Mouse (Mus musculus): Measurements from ENCODE around the gene Tinagl1. TPM values are rescaled to one million over a fixed set of nuclear protein-coding genes. Genes with fewer than 3 reads are reported as not detected.

The Tinagl1 gene
- polyA plus RNA-seq, 1 experiment from 2014 or later = 13.8 TPM

DNA sequence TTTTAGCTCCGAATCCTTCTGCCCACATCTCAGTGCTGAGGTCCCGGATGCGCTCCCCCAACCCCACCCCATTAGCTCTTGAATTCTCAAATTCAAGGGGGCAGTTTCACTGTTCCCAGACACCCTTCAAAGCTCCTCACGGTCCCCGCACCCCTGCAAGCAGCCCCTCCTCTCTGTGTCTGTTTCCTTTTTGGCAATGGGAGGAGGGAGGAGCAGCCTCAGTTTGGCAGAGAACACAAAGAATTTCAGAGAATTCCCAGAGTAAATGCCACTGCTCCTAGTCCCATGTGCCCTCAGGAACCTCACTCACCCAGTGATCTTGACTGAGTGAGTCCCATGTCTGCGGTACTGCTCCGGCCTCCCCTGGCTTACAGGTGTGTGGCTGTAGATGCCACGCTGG lies 8.3 kb downstream of the Tinagl1 start:
- no peak for ATAC-seq (ENCODE audit: insufficient number of reproducible peaks, insufficient read depth, low FRiP score, low TSS enrichment, low read depth)
- Histone ChIP-seq H3K9ac (peak overlapping the region; percentile 0; the same call in 1 of the 2 replicates), H3K4me2 (peak overlapping the region; percentile 4), H3K4me1 (peaks cover 59% of the 10 kb centered on the region), H3K27ac (peak overlapping the region; percentile 62; the same call in 1 of the 2 replicates), H3K9me3 (no peaks in the 10 kb centered on the region), H3K36me3 (no peaks in the 10 kb centered on the region), H3K27me3 (peaks cover 30% of the 10 kb centered on the region), H3K4me3 (no peak overlapping the region)
- whole genome bisulfite sequencing = 60% methylated on average over 8 of the region's 8 CpGs

DNA sequence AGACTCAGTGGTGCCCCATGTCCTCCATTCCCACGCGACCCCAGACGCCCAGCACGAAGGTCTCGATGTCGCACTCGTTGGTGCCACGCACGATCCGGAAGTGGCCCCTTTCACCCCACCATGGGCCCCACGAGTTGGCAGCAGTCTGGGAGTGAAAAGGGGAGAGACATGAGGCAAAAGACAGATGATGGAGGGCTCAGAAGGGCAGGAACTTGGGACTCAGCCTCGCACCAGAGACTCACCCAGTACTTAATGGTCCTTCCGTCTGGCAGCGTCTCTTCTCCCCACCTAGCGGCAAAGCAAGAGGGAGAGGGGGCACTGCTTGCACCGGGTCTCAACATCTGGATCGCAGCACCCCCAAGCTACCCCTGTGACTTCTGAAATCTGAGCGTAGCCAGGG lies 8.9 kb downstream of the Tinagl1 start:
- H3K4me2 ChIP-seq = peak overlapping the region; percentile 4; the same call in 1 of the 2 replicates
- no peak for ATAC-seq (ENCODE audit: insufficient number of reproducible peaks, insufficient read depth, low FRiP score, low TSS enrichment, low read depth)
- H3K4me1 ChIP-seq = peaks cover 55% of the 10 kb centered on the region
- peaks cover 35% of the 10 kb centered on the region for H3K27me3 ChIP-seq
- peak overlapping the region; percentile 0; the same call in 1 of the 2 replicates for H3K9ac ChIP-seq
- WGBS = 64% methylated on average over 17 of the region's 18 CpGs
- H3K27ac ChIP-seq = peak overlapping the region; percentile 28; the same call in 1 of the 2 replicates
- H3K9me3 ChIP-seq = no peaks in the 10 kb centered on the region
- H3K4me3 ChIP-seq = no peak overlapping the region
- no peaks in the 10 kb centered on the region for H3K36me3 ChIP-seq

DNA sequence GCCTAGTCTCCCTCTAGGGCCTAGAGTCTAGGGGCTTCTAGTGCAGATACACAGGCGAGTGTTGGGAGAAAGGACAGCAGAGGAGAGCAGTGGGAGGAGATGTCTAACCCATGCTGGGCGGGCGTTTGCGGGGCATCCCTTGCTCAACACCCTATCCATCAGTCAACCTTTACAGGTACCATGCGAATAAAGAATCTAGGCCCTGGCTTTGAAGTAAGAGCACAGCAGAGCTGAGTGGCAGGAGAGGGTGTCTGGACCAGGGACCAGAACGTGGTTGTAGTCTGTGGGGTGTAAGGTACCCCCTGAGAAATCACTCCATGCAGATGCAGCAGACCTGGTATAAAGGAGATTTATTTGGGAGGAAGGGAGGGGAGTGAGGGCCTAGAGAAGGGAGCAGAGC lies 10.8 kb downstream of the Tinagl1 start:
- WGBS = 73% methylated on average over 6 of the region's 6 CpGs
- Histone ChIP-seq H3K4me1 (peaks cover 55% of the 10 kb centered on the region), H3K27ac (no peak overlapping the region), H3K27me3 (peaks cover 38% of the 10 kb centered on the region), H3K4me3 (no peak overlapping the region), H3K4me2 (no peak overlapping the region), H3K9ac (no peak overlapping the region), H3K36me3 (no peaks in the 10 kb centered on the region), H3K9me3 (no peaks in the 10 kb centered on the region)
- no peak for ATAC-seq (ENCODE audit: insufficient number of reproducible peaks, insufficient read depth, low FRiP score, low TSS enrichment, low read depth)

DNA sequence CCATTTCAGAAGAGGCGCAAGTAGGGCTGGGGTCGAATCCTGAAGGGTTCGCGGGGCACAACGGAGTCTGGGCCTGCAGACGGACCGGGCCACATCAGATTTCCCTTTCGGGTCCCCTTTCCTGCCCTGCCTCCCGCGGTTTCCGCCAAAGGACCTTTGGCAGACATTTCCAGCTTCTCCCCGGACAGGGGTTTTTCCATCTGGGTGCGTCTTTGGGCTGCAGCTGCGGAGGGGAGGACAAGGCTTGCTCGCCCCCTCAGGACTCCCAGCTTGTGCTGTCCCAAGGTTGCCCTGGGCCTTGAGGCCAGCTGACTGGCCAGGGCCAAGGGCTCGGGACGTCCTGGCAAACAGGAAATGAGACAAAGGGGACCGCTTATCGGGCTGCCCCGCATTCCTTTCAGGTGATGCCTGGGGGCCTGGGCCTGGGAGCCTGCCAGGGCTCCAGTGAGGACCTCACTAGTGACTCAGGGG lies 11.5 kb downstream of the Tinagl1 start:
- Histone ChIP-seq H3K4me3 (peak overlapping the region; percentile 19), H3K27me3 (peaks cover 38% of the 10 kb centered on the region), H3K9ac (peak overlapping the region; percentile 66), H3K4me1 (peaks cover 51% of the 10 kb centered on the region), H3K4me2 (peak overlapping the region; percentile 50), H3K36me3 (no peaks in the 10 kb centered on the region), H3K27ac (0 out of 2 replicates have a peak overlapping the region, but pooled peaks have one; percentile 28), H3K9me3 (no peaks in the 10 kb centered on the region)
- 6% methylated on average over 20 of the region's 20 CpGs for WGBS
- ATAC-seq (ENCODE audit: insufficient number of reproducible peaks, insufficient read depth, low FRiP score, low TSS enrichment, low read depth) = no peak

DNA sequence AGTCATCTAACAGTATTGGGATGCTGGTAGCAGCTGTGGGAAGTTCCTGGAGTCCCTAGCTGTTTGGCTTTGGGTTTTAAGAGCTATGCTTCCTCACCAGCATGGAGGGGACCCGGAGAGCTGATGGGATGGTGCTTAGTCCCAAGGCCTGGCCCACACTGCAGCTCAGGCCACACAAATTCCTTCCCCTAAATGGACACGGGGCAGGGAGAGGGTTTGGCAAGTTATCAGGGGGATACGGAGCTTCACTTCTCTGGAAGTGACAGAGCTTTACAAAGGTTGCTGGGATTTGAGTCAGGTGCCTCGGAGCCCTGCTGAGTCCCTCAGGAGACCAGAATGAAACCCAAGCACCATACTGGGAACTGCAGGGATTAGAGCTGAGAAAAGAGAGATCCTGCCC lies 13.6 kb downstream of the Tinagl1 start:
- no peak for ATAC-seq (ENCODE audit: insufficient number of reproducible peaks, insufficient read depth, low FRiP score, low TSS enrichment, low read depth)
- 24% methylated on average over 4 of the region's 4 CpGs for WGBS
- Histone ChIP-seq H3K27ac (no peak overlapping the region), H3K9ac (no peak overlapping the region), H3K27me3 (peaks cover 38% of the 10 kb centered on the region), H3K36me3 (no peaks in the 10 kb centered on the region), H3K4me1 (peaks cover 32% of the 10 kb centered on the region), H3K9me3 (no peaks in the 10 kb centered on the region), H3K4me2 (no peak overlapping the region), H3K4me3 (no peak overlapping the region)

DNA sequence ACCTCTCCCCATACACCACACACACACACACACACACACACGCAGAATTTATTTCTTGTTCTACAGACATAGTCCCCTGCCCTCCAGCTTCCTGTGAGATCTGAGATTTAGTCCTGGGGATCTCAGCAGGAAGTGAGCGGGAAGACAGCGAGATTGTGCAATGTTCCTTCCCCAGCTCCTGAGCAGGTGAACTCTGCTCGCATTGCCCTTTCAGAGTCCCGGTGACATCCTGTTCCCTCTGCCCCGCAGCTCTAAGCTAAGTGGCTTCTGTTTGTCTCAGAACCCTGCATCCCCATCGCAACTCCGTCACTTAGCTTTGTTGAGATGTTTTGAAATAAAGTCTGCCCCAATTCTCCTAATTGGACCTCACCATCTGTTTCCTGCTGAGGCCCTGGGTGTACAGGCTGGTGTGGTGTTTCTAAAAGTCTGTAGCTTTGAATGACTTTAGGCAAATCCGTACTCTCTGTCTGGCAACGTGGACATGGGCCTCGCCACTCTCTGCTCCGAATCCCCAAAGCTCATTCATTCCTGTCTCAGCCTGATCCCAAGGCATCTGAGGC lies 18.0 kb downstream of the Tinagl1 start:
- H3K36me3 ChIP-seq = no peaks in the 10 kb centered on the region
- H3K4me2 ChIP-seq = no peak overlapping the region
- H3K4me1 ChIP-seq = peaks cover 6% of the 10 kb centered on the region; the same call in 1 of the 2 replicates
- WGBS = 64% methylated on average over 12 of the region's 12 CpGs
- no peak overlapping the region for H3K9ac ChIP-seq
- no peaks in the 10 kb centered on the region for H3K9me3 ChIP-seq
- peaks cover 28% of the 10 kb centered on the region for H3K27me3 ChIP-seq
- no peak for ATAC-seq (ENCODE audit: insufficient number of reproducible peaks, insufficient read depth, low FRiP score, low TSS enrichment, low read depth)
- no peak overlapping the region for H3K4me3 ChIP-seq
- no peak overlapping the region for H3K27ac ChIP-seq

DNA sequence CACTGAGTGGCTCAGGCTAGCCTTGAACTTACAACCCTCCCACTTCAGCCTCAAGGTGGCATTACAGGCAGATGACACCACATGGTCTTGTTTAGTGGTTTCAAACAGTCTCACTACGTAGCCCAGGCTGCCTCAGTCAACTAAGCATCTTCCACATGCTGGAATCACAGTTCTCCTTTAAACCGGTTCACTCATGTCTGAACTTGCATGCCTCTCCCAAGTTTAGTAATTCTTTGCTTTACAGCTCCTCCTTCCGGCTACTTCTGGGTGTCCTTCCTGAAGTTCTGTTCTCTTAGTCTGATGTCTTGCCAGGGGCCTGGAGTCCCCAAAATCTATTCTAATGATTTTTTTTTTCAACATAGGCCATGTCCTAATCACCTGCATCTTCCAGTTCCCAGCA lies 20.7 kb downstream of the Tinagl1 start:
- no peak for ATAC-seq (ENCODE audit: insufficient number of reproducible peaks, insufficient read depth, low FRiP score, low TSS enrichment, low read depth)
- WGBS = 60% methylated on average over 3 of the region's 3 CpGs
- no peak overlapping the region for H3K27ac ChIP-seq
- H3K9me3 ChIP-seq = no peaks in the 10 kb centered on the region
- H3K4me3 ChIP-seq = no peak overlapping the region
- H3K4me2 ChIP-seq = no peak overlapping the region
- H3K27me3 ChIP-seq = peaks cover 27% of the 10 kb centered on the region
- H3K36me3 ChIP-seq = no peaks in the 10 kb centered on the region
- no peak overlapping the region for H3K9ac ChIP-seq
- H3K4me1 ChIP-seq = peaks cover 6% of the 10 kb centered on the region; the same call in 1 of the 2 replicates

DNA sequence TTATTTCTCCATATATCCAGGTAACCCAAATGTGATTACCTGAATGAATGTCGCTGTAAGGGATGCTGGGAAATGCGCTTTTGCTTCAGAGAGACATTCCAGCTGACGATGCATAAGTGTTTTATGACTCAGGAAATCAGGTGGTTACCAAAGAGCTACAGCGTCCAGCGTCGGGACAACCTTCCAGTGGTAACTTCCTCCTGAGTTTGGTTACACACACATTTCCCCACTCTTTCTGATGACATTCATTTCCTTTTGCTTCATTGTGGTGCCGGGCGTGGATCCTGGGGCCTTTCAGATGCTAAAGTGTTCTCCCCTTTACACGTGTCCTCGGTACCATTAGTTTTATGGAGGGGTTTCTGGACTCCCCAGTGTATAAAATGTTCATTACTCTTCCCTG lies 26.5 kb downstream of the Tinagl1 start:
- Histone ChIP-seq H3K4me1 (no peaks in the 10 kb centered on the region), H3K4me3 (no peak overlapping the region), H3K9ac (no peak overlapping the region), H3K27ac (no peak overlapping the region), H3K27me3 (peaks cover 27% of the 10 kb centered on the region), H3K36me3 (no peaks in the 10 kb centered on the region), H3K9me3 (no peaks in the 10 kb centered on the region), H3K4me2 (no peak overlapping the region)
- no peak for ATAC-seq (ENCODE audit: insufficient number of reproducible peaks, insufficient read depth, low FRiP score, low TSS enrichment, low read depth)
- 82% methylated on average over 10 of the region's 10 CpGs for WGBS

DNA sequence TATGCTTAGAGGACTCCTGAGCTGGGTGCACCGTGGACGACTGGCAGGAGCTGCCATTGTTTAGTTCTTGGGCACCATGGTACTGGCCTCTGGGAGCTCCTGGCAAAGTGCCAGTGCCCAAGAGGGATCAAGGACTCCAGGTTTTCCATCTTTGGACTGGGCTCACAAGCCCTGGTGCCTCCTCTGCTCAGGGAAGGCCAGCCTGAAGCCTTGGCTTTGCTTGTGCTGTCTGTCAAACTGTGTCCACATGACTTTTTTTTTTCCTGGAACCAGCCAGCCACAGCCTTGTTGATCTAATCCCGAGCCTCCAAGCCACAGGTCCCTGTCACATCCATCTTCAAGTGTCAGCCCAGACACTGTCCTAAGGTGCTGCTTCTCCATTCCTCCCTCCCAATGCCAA lies 33.1 kb downstream of the Tinagl1 start:
- H3K27ac ChIP-seq = no peak overlapping the region
- no peaks in the 10 kb centered on the region for H3K36me3 ChIP-seq
- ATAC-seq (ENCODE audit: insufficient number of reproducible peaks, insufficient read depth, low FRiP score, low TSS enrichment, low read depth) = no peak
- H3K9me3 ChIP-seq = no peaks in the 10 kb centered on the region
- WGBS = 61% methylated on average over 3 of the region's 3 CpGs
- H3K4me2 ChIP-seq = no peak overlapping the region
- no peak overlapping the region for H3K9ac ChIP-seq
- H3K4me3 ChIP-seq = no peak overlapping the region
- peaks cover 62% of the 10 kb centered on the region for H3K27me3 ChIP-seq
- peaks cover 14% of the 10 kb centered on the region for H3K4me1 ChIP-seq

DNA sequence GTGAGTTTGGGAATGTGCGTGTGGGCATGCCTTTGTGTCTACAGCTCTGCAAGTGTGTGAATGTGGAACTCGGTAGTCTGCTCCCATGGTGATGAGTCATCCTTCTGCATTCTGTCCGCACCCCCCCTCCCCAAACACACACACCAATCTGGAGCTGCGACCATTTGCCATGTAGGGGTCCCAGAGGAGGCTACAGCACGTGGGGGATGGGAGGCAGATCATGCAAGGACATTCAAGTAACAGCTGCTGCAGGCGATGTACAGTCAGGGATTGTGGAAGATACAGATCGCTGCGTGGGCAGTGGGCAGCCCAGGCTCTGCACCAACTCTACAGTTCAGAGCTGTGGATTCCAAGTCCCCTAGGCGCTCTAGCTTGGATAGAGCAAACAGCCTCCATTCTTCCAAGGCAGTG lies 33.9 kb downstream of the Tinagl1 start:
- Histone ChIP-seq H3K9me3 (no peaks in the 10 kb centered on the region), H3K4me2 (no peak overlapping the region), H3K27me3 (peaks cover 69% of the 10 kb centered on the region), H3K9ac (no peak overlapping the region), H3K4me1 (peaks cover 14% of the 10 kb centered on the region), H3K4me3 (no peak overlapping the region), H3K27ac (no peak overlapping the region), H3K36me3 (no peaks in the 10 kb centered on the region)
- ATAC-seq (ENCODE audit: insufficient number of reproducible peaks, insufficient read depth, low FRiP score, low TSS enrichment, low read depth) = no peak
- WGBS = 54% methylated on average over 9 of the region's 9 CpGs

DNA sequence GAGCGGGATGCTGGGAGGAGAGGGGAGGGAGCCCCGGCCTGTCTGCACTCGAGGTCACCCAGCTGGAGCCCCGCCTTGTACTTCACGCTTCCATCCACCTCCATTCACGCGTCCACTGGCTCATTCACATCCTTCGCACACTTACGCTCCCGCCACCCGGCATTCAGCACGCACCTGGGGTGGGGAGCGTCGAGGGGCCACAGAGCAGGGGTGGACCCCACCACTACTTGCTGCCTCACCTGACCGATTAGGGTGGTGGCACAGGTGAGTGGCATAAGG lies 35.8 kb downstream of the Tinagl1 start, which contains the start of gene Hcrtr1:
Gene Hcrtr1, minus strand, starts transcription at position 146 of the 279 bp plus-strand sequence.
- ATAC-seq (ENCODE audit: insufficient number of reproducible peaks, insufficient read depth, low FRiP score, low TSS enrichment, low read depth) = no peak
- H3K4me3 ChIP-seq = peak within 1 kb of the TSS; percentile 40
- peaks cover 79% of the 10 kb centered on the region for H3K27me3 ChIP-seq
- peak within 1 kb of the TSS; percentile 69 for H3K4me2 ChIP-seq
- peaks cover 24% of the 10 kb centered on the region for H3K4me1 ChIP-seq
- H3K36me3 ChIP-seq = no peaks in the 10 kb centered on the region
- no peak within 1 kb of the TSS for H3K27ac ChIP-seq
- no peaks in the 10 kb centered on the region for H3K9me3 ChIP-seq
- H3K9ac ChIP-seq = peak within 1 kb of the TSS; percentile 58
- 2% methylated on average over 13 of the region's 15 CpGs for WGBS

DNA sequence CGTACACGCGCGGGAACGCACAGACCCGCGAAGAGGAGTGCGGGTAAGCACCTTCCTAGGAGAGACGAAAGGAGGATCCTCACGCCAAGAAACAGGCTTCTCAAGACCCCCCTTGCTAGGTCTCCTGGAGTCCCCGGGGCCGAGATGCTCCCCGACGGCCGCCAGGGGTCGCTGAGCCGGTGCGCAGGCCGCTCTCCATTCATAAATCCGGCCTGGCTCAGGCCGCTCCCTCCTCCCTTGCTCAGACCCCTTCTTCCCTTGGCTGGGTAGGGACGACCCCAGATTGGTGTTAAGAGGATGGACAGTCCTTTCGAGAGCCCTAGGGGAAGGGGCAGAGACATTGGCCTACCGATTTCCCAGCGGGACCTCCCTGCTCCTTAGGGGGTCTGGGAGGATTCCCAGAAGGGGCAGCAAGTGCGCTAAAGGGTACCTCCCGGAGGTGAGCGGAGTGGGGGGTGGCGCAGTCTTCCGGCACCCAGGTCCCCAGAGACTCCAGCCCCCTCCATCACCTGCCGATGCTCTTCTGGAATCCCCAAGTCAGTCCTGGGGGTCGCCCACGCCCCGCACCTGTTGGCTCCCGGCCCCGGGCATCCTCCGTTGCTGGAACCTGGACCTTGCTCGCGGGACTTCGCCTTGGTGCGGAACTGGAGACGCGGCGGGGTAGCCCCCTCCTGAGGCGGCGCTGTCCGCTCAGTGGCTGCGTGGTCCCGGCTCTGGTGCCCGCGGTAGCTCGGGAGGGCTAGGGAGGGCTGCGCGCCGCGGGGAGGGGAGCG lies 36.3 kb downstream of the Tinagl1 start:
- H3K4me3 ChIP-seq = peak overlapping the region; percentile 40
- ATAC-seq (ENCODE audit: insufficient number of reproducible peaks, insufficient read depth, low FRiP score, low TSS enrichment, low read depth) = no peak
- no peak overlapping the region for H3K27ac ChIP-seq
- H3K27me3 ChIP-seq = peaks cover 79% of the 10 kb centered on the region
- peak overlapping the region; percentile 69 for H3K4me2 ChIP-seq
- peaks cover 26% of the 10 kb centered on the region for H3K4me1 ChIP-seq
- under 1% methylated on average over 52 of the region's 57 CpGs for WGBS
- H3K9ac ChIP-seq = peak overlapping the region; percentile 58
- H3K9me3 ChIP-seq = no peaks in the 10 kb centered on the region
- no peaks in the 10 kb centered on the region for H3K36me3 ChIP-seq

Data from embryonic facial prominence, embryonic 13.5 days (tissue).